Mouse (Mus musculus) liver, postnatal 0 days (tissue): ENCODE results near the gene Nsd1. TPM values are rescaled to one million over a fixed set of nuclear protein-coding genes. Genes with fewer than 3 reads are reported as not detected.

ENCODE experiments used
- ATAC-seq: fragments of 200-750 bp; cut with Nextera tagmentation; 2 replicates; pipeline ENCODE4 v1.8.0; 2017; ENCODE audit warnings: mild to moderate bottlenecking, moderate library complexity
- DNase-seq: peaks from one replicate; pipeline ENCODE4 v3.0.0-alpha.2; 2016
- H3K27ac ChIP-seq: fragments of 300-500 bp; sonication (generic); 2 replicates; pipeline ENCODE4 v1.5.1; 2014; ENCODE audit warnings: antibody characterized with exemption, moderate library complexity, mild to moderate bottlenecking, low read depth
- H3K27me3 ChIP-seq: fragments of 300-500 bp; sonication (generic); 2 replicates; pipeline ENCODE4 v1.6.1; 2014; ENCODE audit warnings: low read length, control low read depth, mixed read lengths; ENCODE audit not compliant: insufficient read depth
- H3K36me3 ChIP-seq: fragments of 300-500 bp; sonication (generic); replicated peaks from 2 replicates; pipeline ENCODE4 v1.6.1; 2014; ENCODE audit warnings: mild to moderate bottlenecking, control low read depth, low read length, moderate library complexity, mixed read lengths; ENCODE audit not compliant: insufficient read depth
- H3K4me1 ChIP-seq: fragments of 300-500 bp; sonication (generic); 2 replicates; pipeline ENCODE4 v1.6.1; 2014; ENCODE audit warnings: antibody characterized with exemption, mild to moderate bottlenecking, control low read depth; ENCODE audit not compliant: insufficient read depth
- H3K4me2 ChIP-seq: fragments of 300-500 bp; sonication (generic); 2 replicates; pipeline ENCODE4 v1.6.1; 2014; ENCODE audit warnings: low read depth, mild to moderate bottlenecking, low read length, moderate library complexity, mixed read lengths
- H3K4me3 ChIP-seq: fragments of 300-500 bp; sonication (generic); 2 replicates; pipeline ENCODE4 v1.5.1; 2014; ENCODE audit warnings: low read depth, low read length
- H3K9ac ChIP-seq: fragments of 300-500 bp; sonication (generic); replicated peaks from 2 replicates; pipeline ENCODE4 v1.6.1; 2014; ENCODE audit warnings: mild to moderate bottlenecking, moderate library complexity
- H3K9me3 ChIP-seq: fragments of 300-500 bp; sonication (generic); 2 replicates; pipeline ENCODE4 v1.6.1; 2016; ENCODE audit warnings: mild to moderate bottlenecking, control low read depth, low read length, mixed read lengths
- CTCF ChIP-seq: sonication (generic); IDR thresholded peaks from 2 replicates; pipeline ENCODE4 v1.5.1; 2016; ENCODE audit warnings: antibody characterized with exemption, low read depth
- EP300 ChIP-seq: IDR thresholded peaks from 2 replicates; pipeline ENCODE4 v1.6.1; 2016; ENCODE audit warnings: antibody characterized with exemption, low read depth, mild to moderate bottlenecking
- WGBS: fragments of 180-500 bp; shearing (Covaris S2); extraction: QIAGEN DNeasy Blood & Tissue Kit; methylation state at CpG from one replicate; pipeline ENCODE4 v1.1.7; 2014; ENCODE audit not compliant: insufficient replicate concordance; 5-methylcytosine and 5-hydroxymethylcytosine counted together
- polyA plus RNA-seq: library from polyadenylated mRNA; unstranded; fragments of >200 nt; fragmentation: Nextera tagmentation; extraction: Ambion mirVana; gene quantifications from 2 replicates; pipeline ENCODE4 v1.2.1, GENCODE M21; 2015

The Nsd1 gene
- polyA plus RNA-seq, 1 experiment from 2014 or later, result 20.6 TPM

DNA sequence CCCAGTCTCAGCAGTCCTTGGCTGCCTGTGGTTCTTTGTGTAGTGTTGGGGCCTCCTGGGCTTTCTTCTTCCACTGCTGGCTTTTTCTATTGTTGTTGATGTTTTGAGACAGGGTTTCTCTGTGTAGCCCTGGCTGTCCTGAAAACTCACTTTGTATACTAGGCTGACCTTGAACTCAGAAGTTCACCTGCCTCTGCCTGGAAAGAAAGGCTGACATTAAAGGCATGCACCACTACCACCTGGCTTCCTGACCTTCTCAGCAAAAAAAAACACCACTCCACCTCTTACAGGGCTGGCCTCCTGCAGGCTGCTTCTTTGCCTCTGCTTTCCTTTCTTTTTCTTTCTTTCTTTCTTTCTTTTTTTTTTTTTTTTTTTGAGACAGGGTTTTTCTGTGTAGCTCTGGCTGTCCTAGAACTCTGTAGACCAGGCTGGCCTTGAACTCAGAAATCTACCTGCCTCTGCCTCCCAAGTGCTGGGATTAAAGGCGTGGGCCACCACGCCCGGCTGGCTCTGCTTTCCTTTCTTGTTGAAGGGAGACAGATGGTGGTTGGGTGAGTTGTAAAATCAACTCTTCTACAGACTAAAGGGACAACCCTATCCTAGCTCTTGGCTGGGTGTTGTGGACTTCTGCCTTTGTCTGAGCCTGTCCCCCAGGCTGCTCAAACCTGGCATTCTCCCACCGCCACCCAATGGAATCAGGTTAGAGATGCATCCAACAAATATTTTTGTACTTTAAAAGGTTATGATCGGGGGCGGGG is 4.0 kb upstream of the Nsd1 start:
- DNase-seq, result no peak
- Histone ChIP-seq H3K27me3 (no peaks in the 10 kb centered on the region), H3K9me3 (no peaks in the 10 kb centered on the region), H3K4me3 (no peak overlapping the region), H3K4me1 (peaks cover 10% of the 10 kb centered on the region), H3K4me2 (no peak overlapping the region), H3K27ac (no peak overlapping the region), H3K9ac (no peak overlapping the region), H3K36me3 (no peaks in the 10 kb centered on the region)
- ATAC-seq, result no peak
- 87% methylated on average over 6 of the region's 6 CpGs for WGBS
- TF ChIP-seq EP300 (no peak), CTCF (no peak)

DNA sequence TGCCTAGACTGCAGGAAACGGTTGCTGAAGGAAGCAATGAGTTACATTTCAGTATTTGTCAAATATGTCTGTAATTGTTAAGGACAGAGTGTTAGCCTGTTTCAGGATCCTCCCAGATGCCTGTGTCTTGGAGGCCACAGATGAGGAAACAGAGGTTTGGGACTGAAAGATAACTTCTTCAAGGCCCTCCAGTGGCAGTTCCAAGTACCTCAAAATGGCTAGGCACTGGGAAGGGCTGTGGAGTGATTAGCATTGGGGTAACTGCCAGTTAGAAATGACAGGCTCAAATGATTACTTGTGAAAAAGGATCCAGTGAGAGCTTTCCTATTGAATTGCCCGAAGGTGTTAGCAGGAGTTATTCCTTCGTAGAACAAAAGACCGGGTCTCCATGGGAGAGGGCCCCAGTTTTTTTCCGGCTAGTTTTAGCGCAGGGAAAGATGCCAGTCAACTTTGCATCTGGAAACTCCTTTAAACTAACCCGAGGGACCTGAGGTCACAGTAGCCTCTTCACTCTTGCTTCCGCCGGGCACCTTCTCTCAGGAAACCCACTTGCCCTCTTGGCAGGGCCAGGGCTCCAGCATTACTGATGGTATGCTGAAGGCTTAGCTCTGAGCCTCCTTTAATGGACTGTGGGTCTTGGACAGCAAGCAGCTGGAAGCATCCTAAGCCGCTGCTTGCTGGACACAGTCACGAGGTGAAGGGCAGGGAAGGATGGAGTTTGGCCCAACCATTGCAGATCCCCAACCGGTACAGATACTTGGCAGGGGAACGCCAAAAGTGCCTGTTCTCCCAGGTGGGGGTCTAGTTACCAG is 539 bp upstream of the Nsd1 start:
- H3K27ac ChIP-seq, result no peak overlapping the region
- no peak for TF ChIP-seq EP300
- DNase-seq (peak; percentile 15), ATAC-seq (no peak)
- H3K4me3 ChIP-seq, result no peak overlapping the region
- peaks cover 26% of the 10 kb centered on the region for H3K4me1 ChIP-seq
- no peak overlapping the region for H3K9ac ChIP-seq
- peaks cover 2% of the 10 kb centered on the region; the same call in 1 of the 2 replicates for H3K36me3 ChIP-seq
- H3K27me3 ChIP-seq, result no peaks in the 10 kb centered on the region
- no peaks in the 10 kb centered on the region for H3K9me3 ChIP-seq
- 80% methylated on average over 13 of the region's 13 CpGs for WGBS
- H3K4me2 ChIP-seq, result no peak overlapping the region

DNA sequence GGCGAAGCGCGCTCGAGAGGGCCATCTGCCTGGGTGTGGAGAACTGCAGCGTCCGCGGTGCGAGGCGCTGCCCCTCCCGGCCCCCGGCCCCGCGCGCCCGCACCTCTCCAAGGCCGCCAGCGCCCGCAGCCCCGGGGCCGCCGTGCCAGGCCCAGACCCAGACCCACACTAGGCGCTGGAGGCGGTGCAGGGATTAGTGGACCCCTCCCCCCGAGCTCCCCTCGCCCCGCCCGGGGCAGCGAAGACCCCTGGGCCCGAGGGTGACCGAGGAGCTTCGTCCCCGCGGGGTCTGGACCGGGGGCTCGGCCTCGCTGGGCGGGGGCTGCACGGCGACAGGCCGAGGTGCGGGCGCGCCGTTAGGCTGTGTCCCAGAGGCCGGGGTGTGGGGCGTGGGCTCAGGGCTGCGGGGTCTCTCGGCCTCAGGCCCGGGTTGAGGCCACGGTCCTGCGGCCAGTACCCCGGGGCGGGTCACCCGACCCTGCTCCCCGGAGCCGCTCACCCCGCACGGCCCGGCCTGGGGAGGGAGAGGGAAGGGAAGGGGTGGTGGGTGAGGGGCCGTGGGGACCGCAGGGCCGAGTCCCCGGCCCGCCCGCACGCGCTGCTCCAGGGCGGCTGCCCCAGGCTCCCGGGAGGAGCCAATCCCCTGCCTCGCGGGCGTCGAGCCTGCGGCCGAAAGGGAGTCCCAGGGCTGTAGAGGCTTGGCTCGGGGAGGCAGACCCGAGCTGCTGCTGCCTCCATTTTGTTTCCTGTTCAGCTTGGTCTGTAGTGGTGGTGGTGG is 800 bp downstream of the Nsd1 start:
- peak overlapping the region; percentile 79 for H3K4me3 ChIP-seq
- H3K27ac ChIP-seq, result peak overlapping the region; percentile 98
- no peaks in the 10 kb centered on the region for H3K27me3 ChIP-seq
- peak overlapping the region; percentile 74 for H3K4me2 ChIP-seq
- peaks cover 36% of the 10 kb centered on the region for H3K4me1 ChIP-seq
- no peak; the same call in 1 of the 2 replicates for TF ChIP-seq CTCF
- peak; percentile 46 for ATAC-seq
- H3K9ac ChIP-seq, result peak overlapping the region; percentile 94
- peaks cover 11% of the 10 kb centered on the region for H3K36me3 ChIP-seq
- peak; percentile 42 for DNase-seq
- 3% methylated on average over 46 of the region's 77 CpGs for WGBS
- no peaks in the 10 kb centered on the region for H3K9me3 ChIP-seq

DNA sequence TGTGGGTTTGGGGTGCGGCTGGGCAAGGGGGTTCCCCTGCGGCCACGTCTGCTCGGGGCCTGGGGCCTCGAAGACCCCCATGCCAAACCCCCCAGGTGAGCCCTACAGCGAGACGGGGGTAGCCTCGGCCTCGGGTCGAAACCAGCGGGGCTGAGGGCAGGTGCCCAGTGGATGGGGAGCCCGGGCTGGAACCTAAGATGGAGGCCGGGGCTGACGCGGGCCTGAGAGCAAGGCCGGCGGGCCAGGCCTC is 1.3 kb downstream of the Nsd1 start:
- Histone ChIP-seq H3K4me2 (peak overlapping the region; percentile 74), H3K4me3 (peak overlapping the region; percentile 79), H3K4me1 (peaks cover 39% of the 10 kb centered on the region), H3K36me3 (peaks cover 16% of the 10 kb centered on the region), H3K9me3 (no peaks in the 10 kb centered on the region), H3K27ac (peak overlapping the region; percentile 98), H3K9ac (peak overlapping the region; percentile 94), H3K27me3 (no peaks in the 10 kb centered on the region)
- DNase-seq, result no peak
- TF ChIP-seq CTCF (no peak), EP300 (no peak)
- WGBS, result under 1% methylated on average over 17 of the region's 17 CpGs
- peak; percentile 68 for ATAC-seq

DNA sequence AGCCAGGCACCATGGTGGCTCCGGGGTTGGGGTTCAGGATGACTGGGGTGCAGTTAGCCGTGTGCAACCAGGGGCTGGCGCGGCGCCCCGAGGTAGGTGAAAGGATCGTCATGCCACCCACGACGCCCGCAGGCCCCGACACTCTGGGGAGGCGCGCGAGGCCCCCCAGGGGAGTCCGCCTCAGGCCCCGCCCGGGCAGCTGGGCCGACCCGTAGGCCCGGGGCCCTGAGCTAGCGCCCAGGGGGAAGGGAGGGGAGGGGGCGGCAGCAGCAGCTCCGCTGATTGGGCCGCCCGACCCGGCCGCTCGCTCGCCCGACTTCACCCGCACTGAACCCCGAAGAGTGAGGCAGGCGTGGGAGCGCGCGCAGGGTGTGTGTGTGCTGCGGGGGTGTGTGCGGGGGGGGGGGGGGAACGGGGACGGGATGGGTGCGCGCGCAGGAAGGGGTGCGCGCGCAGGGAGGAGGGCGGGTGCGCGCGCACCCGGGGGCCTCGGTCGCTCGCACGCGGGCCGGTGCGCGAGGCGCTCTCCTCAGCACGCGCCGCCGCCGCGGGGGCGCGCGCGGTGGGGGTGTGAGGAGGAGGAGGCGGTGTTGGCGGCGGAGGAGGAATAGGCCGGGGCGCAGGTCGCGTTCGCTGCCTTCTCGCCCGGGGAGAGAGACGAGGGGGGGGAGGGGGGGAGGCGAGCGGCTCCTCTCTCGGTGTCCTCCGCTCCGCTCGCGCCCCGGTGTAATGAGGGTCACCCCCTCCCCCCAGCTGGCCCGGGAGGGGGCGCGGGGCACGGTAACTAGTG is 1.8 kb downstream of the Nsd1 start:
- TF ChIP-seq CTCF (no peak), EP300 (no peak)
- Histone ChIP-seq H3K27ac (peak overlapping the region; percentile 98), H3K27me3 (no peaks in the 10 kb centered on the region), H3K9ac (peak overlapping the region; percentile 94), H3K4me1 (peaks cover 44% of the 10 kb centered on the region), H3K4me3 (peak overlapping the region; percentile 79), H3K36me3 (peaks cover 21% of the 10 kb centered on the region), H3K9me3 (no peaks in the 10 kb centered on the region), H3K4me2 (peak overlapping the region; percentile 74)
- ATAC-seq, result peak; percentile 81
- DNase-seq, result peak; percentile 94
- WGBS, result 4% methylated on average over 42 of the region's 93 CpGs
